Mouse (Mus musculus) heart, adult 2 months (tissue): Measurements from ENCODE around the gene Cdkn2aip. TPM values are rescaled to one million over a fixed set of nuclear protein-coding genes. Genes with fewer than 3 reads are reported as not detected.

Source experiments
- DNase-seq, 2 experiments: peaks; one replicate each; pipeline ENCODE4 v3.0.0; 2021
- H3K27ac ChIP-seq: fragments of 200-600 bp; 2 replicates; pipeline ENCODE4 v1.8.1; 2022
- H3K27me3 ChIP-seq: fragments of 200-500 bp; 2 replicates; pipeline ENCODE4 v1.6.1; 2012; ENCODE audit warnings: mild to moderate bottlenecking, low read length, inconsistent platforms, mixed read lengths; ENCODE audit not compliant: control insufficient read depth, insufficient read depth
- H3K36me3 ChIP-seq: fragments of 200-500 bp; 2 replicates; pipeline ENCODE4 v1.6.1; 2012; ENCODE audit warnings: low read length, inconsistent platforms; ENCODE audit not compliant: control insufficient read depth, insufficient read depth
- H3K4me1 ChIP-seq: fragments of 200-500 bp; 2 replicates; pipeline ENCODE4 v1.6.1; 2011; ENCODE audit warnings: low read length; ENCODE audit not compliant: control insufficient read depth, insufficient read depth
- H3K4me3 ChIP-seq: fragments of 200-600 bp; 2 replicates; pipeline ENCODE4 v1.8.1; 2022
- H3K79me2 ChIP-seq: fragments of 200-500 bp; replicated peaks from 2 replicates; pipeline ENCODE4 v1.6.1; 2012; ENCODE audit warnings: mild to moderate bottlenecking, inconsistent platforms, low read length, moderate library complexity, mixed read lengths; ENCODE audit not compliant: control insufficient read depth, insufficient read depth
- H3K9ac ChIP-seq: fragments of 200-500 bp; 2 replicates; pipeline ENCODE4 v1.6.1; 2012; ENCODE audit warnings: low read depth, mild to moderate bottlenecking, control low read depth, inconsistent platforms, low read length, mixed read lengths
- CTCF ChIP-seq: fragments of 200-600 bp; IDR thresholded peaks from 2 replicates; pipeline ENCODE4 v1.8.1; 2022; ENCODE audit warnings: antibody characterized with exemption, mild to moderate bottlenecking, moderate library complexity
- EP300 ChIP-seq: fragments of 200-500 bp; IDR thresholded peaks from 2 replicates; pipeline ENCODE4 v1.6.1; 2011; ENCODE audit warnings: low read depth, low read length, control low read depth; ENCODE audit not compliant: insufficient read depth
- POLR2A ChIP-seq: fragments of 200-500 bp; IDR thresholded peaks from 2 replicates; pipeline ENCODE4 v1.6.1; 2011; ENCODE audit warnings: mild to moderate bottlenecking, low read depth, low read length, control low read depth; ENCODE audit not compliant: insufficient read depth
- WGBS: fragments of 180-500 bp; shearing (Covaris S2); methylation state at CpG from one replicate; pipeline ENCODE4 v1.1.7; 2018; 5-methylcytosine and 5-hydroxymethylcytosine counted together
- intact Hi-C: fragments of 180-260 bp; cut with DNase I; formaldehyde crosslinking; loops from one replicate; pipeline ENCODE4 v1.15.1; 2025
- polyA plus RNA-seq: library from polyadenylated mRNA; depleted of rRNA; stranded (reverse); fragments of >200 nt; gene quantifications from 2 replicates; pipeline ENCODE4 v1.2.3, GENCODE M21; 2012
- total RNA-seq, 2 experiments: library from RNA; stranded (reverse); gene quantifications; 2 replicates each; pipeline ENCODE4 v1.2.3; 2021

Gene Cdkn2aip
- total and polyA plus RNA-seq, 3 experiments: 3.2 to 8.5 (median 7.9) TPM

GRCm38 (mm10) chr8:47742372-47742771, 28.6 kb upstream of the Cdkn2aip start:
- Histone ChIP-seq H3K27me3 (no peaks in the 10 kb centered on the region), H3K36me3 (no peaks in the 10 kb centered on the region), H3K4me3 (no peak overlapping the region), H3K9ac (no peak overlapping the region), H3K79me2 (no peaks in the 10 kb centered on the region), H3K27ac (no peak overlapping the region), H3K4me1 (peaks cover 3% of the 10 kb centered on the region; the same call in 1 of the 2 replicates)
- TF ChIP-seq EP300: no peak
- no peak for TF ChIP-seq CTCF
- TF ChIP-seq POLR2A: no peak
- no peak for DNase-seq
- intact Hi-C loops: loop anchor here (5.0 kb wide), 3 partner anchors 85 to 275 kb away; no protein-coding TSS in a partner anchor
- WGBS: 83% methylated on average over 7 of the region's 7 CpGs

- H3K36me3 ChIP-seq: no peaks in the 10 kb centered on the region
- H3K27ac ChIP-seq: no peak overlapping the region
- no peak for TF ChIP-seq EP300
- TF ChIP-seq CTCF: 0 out of 2 replicates have a peak, but pooled peaks have one; percentile 3
- no peak for TF ChIP-seq POLR2A
- H3K4me1 ChIP-seq: no peaks in the 10 kb centered on the region
- DNase-seq: peak in 1 of 2 experiments; percentile 9
- no peaks in the 10 kb centered on the region for H3K79me2 ChIP-seq
- WGBS: 44% methylated on average over 7 of the region's 7 CpGs
- no peak overlapping the region for H3K9ac ChIP-seq
- H3K27me3 ChIP-seq: no peaks in the 10 kb centered on the region
- intact Hi-C loops: no loop called here
- no peak overlapping the region for H3K4me3 ChIP-seq
Observed at GRCm38 (mm10) chr8:47737120-47737519, 23.4 kb upstream of the Cdkn2aip start.

GRCm38 (mm10) chr8:47729324-47729723, 15.6 kb upstream of the Cdkn2aip start:
- H3K27ac ChIP-seq: no peak overlapping the region
- no peaks in the 10 kb centered on the region for H3K4me1 ChIP-seq
- 70% methylated on average over 7 of the region's 7 CpGs for WGBS
- no peak for DNase-seq
- H3K79me2 ChIP-seq: no peaks in the 10 kb centered on the region
- TF ChIP-seq CTCF (no peak), POLR2A (no peak), EP300 (no peak)
- H3K9ac ChIP-seq: no peak overlapping the region
- H3K36me3 ChIP-seq: no peaks in the 10 kb centered on the region
- H3K4me3 ChIP-seq: no peak overlapping the region
- intact Hi-C loops: no loop called here
- no peaks in the 10 kb centered on the region for H3K27me3 ChIP-seq

- Histone ChIP-seq H3K27me3 (no peaks in the 10 kb centered on the region), H3K4me1 (no peaks in the 10 kb centered on the region), H3K9ac (no peak overlapping the region), H3K27ac (no peak overlapping the region), H3K36me3 (no peaks in the 10 kb centered on the region), H3K4me3 (no peak overlapping the region), H3K79me2 (no peaks in the 10 kb centered on the region)
- intact Hi-C loops: no loop called here
- WGBS: 50% methylated on average over 6 of the region's 6 CpGs
- TF ChIP-seq POLR2A (no peak), CTCF (no peak), EP300 (no peak)
- DNase-seq: no peak
Observed at GRCm38 (mm10) chr8:47726945-47727344, 13.2 kb upstream of the Cdkn2aip start.

GRCm38 (mm10) chr8:47721609-47722008, 7.9 kb upstream of the Cdkn2aip start:
- Histone ChIP-seq H3K4me3 (no peak overlapping the region), H3K36me3 (no peaks in the 10 kb centered on the region), H3K79me2 (no peaks in the 10 kb centered on the region), H3K27ac (peak overlapping the region; percentile 20; the same call in 1 of the 2 replicates), H3K27me3 (no peaks in the 10 kb centered on the region), H3K4me1 (no peaks in the 10 kb centered on the region), H3K9ac (no peak overlapping the region; the same call in 1 of the 2 replicates)
- WGBS: 31% methylated on average over 4 of the region's 4 CpGs
- TF ChIP-seq POLR2A (no peak), EP300 (no peak), CTCF (no peak)
- intact Hi-C loops: no loop called here
- DNase-seq: no peak

GRCm38 (mm10) chr8:47718641-47719040, 4.9 kb upstream of the Cdkn2aip start:
- Histone ChIP-seq H3K36me3 (no peaks in the 10 kb centered on the region), H3K9ac (no peak overlapping the region)
- 18% methylated on average over 11 of the region's 11 CpGs for WGBS

More at GRCm38 (mm10) chr8:47718641-47719040, 4.9 kb upstream of the Cdkn2aip start:
- intact Hi-C loops: loop anchor here (10.0 kb wide), 1 partner anchor 276 kb away; the partner anchor contains the start of gene Wwc2
- Histone ChIP-seq H3K27me3 (no peaks in the 10 kb centered on the region), H3K4me3 (no peak overlapping the region), H3K27ac (no peak overlapping the region), H3K79me2 (no peaks in the 10 kb centered on the region), H3K4me1 (peaks cover 2% of the 10 kb centered on the region; the same call in 1 of the 2 replicates)
- TF ChIP-seq EP300: no peak
- no peak for TF ChIP-seq POLR2A
- no peak for TF ChIP-seq CTCF
- no peak for DNase-seq
